Mouse (Mus musculus) neutrophil, adult 59 days (primary cell): Measurements from ENCODE around the gene Zcchc12. TPM values are rescaled to one million over a fixed set of nuclear protein-coding genes. Genes with fewer than 3 reads are reported as not detected.

ENCODE experiments used
- total RNA-seq, 2 experiments: library from RNA; stranded (reverse); gene quantifications; 1 replicate in 1 of 2; 2 replicates in 1 of 2; pipeline ENCODE4 v1.2.4; 2023

The Zcchc12 gene
- not detected for total RNA-seq

DNA sequence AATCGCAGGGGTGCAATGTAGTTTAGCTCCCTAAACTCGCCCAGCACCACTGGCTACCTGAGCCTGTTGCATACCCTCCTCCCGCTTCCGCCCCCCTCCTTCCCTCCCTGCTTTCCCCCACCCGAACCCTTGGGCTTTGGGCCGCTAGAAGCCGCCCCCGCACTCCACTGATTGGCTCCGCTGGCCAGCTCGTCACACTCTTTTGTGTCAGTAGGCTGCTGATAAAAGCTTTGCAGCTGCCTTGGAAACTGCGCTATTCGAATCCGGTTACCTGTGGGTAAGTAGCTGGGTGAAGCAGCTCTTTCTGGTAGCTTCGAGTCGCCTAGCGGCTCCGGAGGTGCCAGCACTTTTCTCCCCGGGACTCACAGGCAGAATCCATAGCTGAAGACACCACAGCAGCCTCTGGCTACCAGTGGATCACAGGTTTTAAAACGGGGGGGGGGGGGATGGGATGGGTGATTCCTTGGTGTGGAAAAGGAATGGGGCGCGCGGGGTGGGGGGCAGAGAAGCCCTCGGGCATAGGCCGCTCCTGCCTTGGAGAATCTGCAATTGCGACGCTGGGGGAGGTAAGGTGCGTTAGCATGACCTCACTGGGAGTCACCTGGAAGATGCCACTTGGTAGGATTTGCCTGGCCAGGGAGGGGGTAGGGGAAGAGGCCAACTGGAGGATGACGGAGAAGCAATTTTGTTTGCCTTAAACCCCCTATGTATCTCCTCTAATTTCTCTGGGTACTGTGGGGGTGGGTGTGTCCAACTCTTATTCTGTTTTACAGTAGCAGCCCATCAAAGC lies at the start of gene Zcchc12:
Zcchc12 (plus strand) TSS at position 169 of the 790 bp plus-strand sequence.

Other genes starting within 250 kb of the Zcchc12 start
- 10 to 100 TPM; 10.3 to 16.7 TPM for gene Il13ra1, start 83.8 kb upstream of the Zcchc12 start, total RNA-seq
- 10 to 100 TPM; 10.6 to 12.7 TPM for gene Lonrf3, start 132.4 kb downstream of the Zcchc12 start, total RNA-seq
- gene Gm6268, start 205.4 kb downstream of the Zcchc12 start, total RNA-seq = not detected